In genomic region chr14:36968628-36969147, GRCm38 (mm10) we compare ENCODE assay signal across 8 mouse cellular contexts. TPM values are rescaled to one million over a fixed set of nuclear protein-coding genes. Genes with fewer than 3 reads are reported as not detected.
DNase-seq lines count a peak whose midpoint lies in the region; ATAC-seq and TF ChIP-seq lines count a peak whose summit lies in the region.

Gene Ccser2, minus strand, starts transcription at chr14:36968777.

- TF ChIP-seq CTCF in G1E (IDR thresholded peaks at IDR 0.05; ENCODE audit: low read depth, low read length), result no peak
- TF ChIP-seq CTCF in forebrain, postnatal 0 days (IDR thresholded peaks at IDR 0.05; ENCODE audit: low read depth), result no peak

- H3K4me2 ChIP-seq in forebrain, postnatal 0 days (ENCODE audit: low read depth), result peak within 1 kb of the TSS; percentile 58
- H3K4me2 ChIP-seq in lung, embryonic 15.5 days, result peak within 1 kb of the TSS; percentile 66

- H3K36me3 ChIP-seq in G1E (replicated peaks), result no peaks in the 10 kb centered on the region
- H3K36me3 ChIP-seq in forebrain, postnatal 0 days (ENCODE audit: insufficient read depth), result no peaks in the 10 kb centered on the region
- H3K36me3 ChIP-seq in lung, embryonic 15.5 days, result no peaks in the 10 kb centered on the region

- peak within 1 kb of the TSS; percentile 81 for H3K27ac ChIP-seq in forebrain, postnatal 0 days (ENCODE audit: low read depth, low read length)
- H3K27ac ChIP-seq in lung, embryonic 15.5 days, result peak within 1 kb of the TSS; percentile 85

- peak within 1 kb of the TSS; percentile 95 for H3K4me3 ChIP-seq in G1E (ENCODE audit: low read depth, low read length)
- H3K4me3 ChIP-seq in forebrain, postnatal 0 days (ENCODE audit: low read depth, low read length), result peak within 1 kb of the TSS; percentile 93
- H3K4me3 ChIP-seq in lung, embryonic 15.5 days, result peak within 1 kb of the TSS; percentile 85

- no peaks in the 10 kb centered on the region for H3K9me3 ChIP-seq in G1E (replicated peaks)
- no peaks in the 10 kb centered on the region for H3K9me3 ChIP-seq in forebrain, postnatal 0 days (ENCODE audit: low read length)
- no peaks in the 10 kb centered on the region for H3K9me3 ChIP-seq in lung, embryonic 15.5 days

- H3K4me1 ChIP-seq in G1E (ENCODE audit: insufficient read depth, low read depth, low read length), result peaks cover 17% of the 10 kb centered on the region
- peaks cover 6% of the 10 kb centered on the region; the same call in 1 of the 2 replicates for H3K4me1 ChIP-seq in forebrain, postnatal 0 days (ENCODE audit: insufficient read depth)
- H3K4me1 ChIP-seq in lung, embryonic 15.5 days, result peaks cover 4% of the 10 kb centered on the region

- under 1% methylated on average over 38 of the region's 39 CpGs for WGBS in forebrain, postnatal 0 days
- 1% methylated on average over 39 of the region's 39 CpGs for WGBS in lung, embryonic 15.5 days

- peak; percentile 83 for DNase-seq in G1E (ENCODE audit: low spot score)
- DNase-seq in cerebellum, adult 18-20 months, result peak; percentile 98 to 99
- DNase-seq in forebrain, postnatal 0 days, result peak; percentile 97
- peak; percentile 99 for DNase-seq in heart, postnatal 4 days
- DNase-seq in layer of hippocampus, adult 8-10 months (ENCODE audit: low spot score in 2 of 2), result peak; percentile 92 to 96
- peak; percentile 96 for DNase-seq in ovary, adult 18-20 months (ENCODE audit: low spot score)
- DNase-seq in thymus, postnatal 0 days (ENCODE audit: low spot score), result peak; percentile 95

- no peaks in the 10 kb centered on the region for H3K27me3 ChIP-seq in G1E (ENCODE audit: insufficient read depth, low read length)
- no peaks in the 10 kb centered on the region for H3K27me3 ChIP-seq in forebrain, postnatal 0 days (ENCODE audit: insufficient read depth, low read length)
- H3K27me3 ChIP-seq in lung, embryonic 15.5 days, result no peaks in the 10 kb centered on the region

- peak; percentile 90 for ATAC-seq in G1E (ENCODE audit: extremely low read depth, insufficient number of reproducible peaks, low FRiP score, poor library complexity, severe bottlenecking)
- peak; percentile 100 for ATAC-seq in forebrain, postnatal 0 days
- peak; percentile 100 for ATAC-seq in lung, embryonic 15.5 days (ENCODE audit: borderline replicate concordance, extremely low read depth, low FRiP score, low TSS enrichment)

- peak within 1 kb of the TSS; percentile 92 for H3K9ac ChIP-seq in forebrain, postnatal 0 days
- H3K9ac ChIP-seq in lung, embryonic 15.5 days, result peak within 1 kb of the TSS; percentile 86

RNA-seq across cellular contexts. Expression of gene Ccser2, which starts in this region (rescaled TPM):
- 15.0 and 16.9 TPM in 2 replicates for total RNA-seq in G1E (2014; fragmentation: Nextera tagmentation)
- 7.3 and 7.5 TPM in 2 replicates for total RNA-seq in G1E (2017)
- polyA plus RNA-seq in G1E (2012), result 0.53 and 0.55 TPM in 2 replicates
- total RNA-seq in forebrain, postnatal 0 days (2014; rRNA removed), result 88.8 and 98.3 TPM in 2 replicates
- polyA plus RNA-seq in forebrain, postnatal 0 days (2015; fragmentation: Nextera tagmentation; extraction: Ambion mirVana), result 73.1 and 101 TPM in 2 replicates
- 10 to 100 TPM; 95.0 to 96.6 TPM for total RNA-seq in heart, postnatal 4 days (2021)
- total RNA-seq in layer of hippocampus, adult 8-10 months (2022), result 10 to 100 TPM; 76.2 to 95.9 (median 85.0) TPM
- polyA plus RNA-seq in lung, embryonic 15.5 days (2015; fragmentation: Nextera tagmentation; extraction: Ambion mirVana), result 36.6 and 38.6 TPM in 2 replicates
- polyA plus RNA-seq in thymus, postnatal 0 days (2015; fragmentation: Nextera tagmentation; extraction: Ambion mirVana), result 29.1 and 31.0 TPM in 2 replicates

Comparison
In these comparisons a context has a peak if more than half of its experiments do, and no peak if none do; other contexts are left out.
1. Peak in every context shown above with its lines: DNase-seq, ATAC-seq, H3K4me3 ChIP-seq and H3K27ac ChIP-seq.
2. RNA of gene Ccser2 (polyA plus RNA-seq): 73.1 to 101 TPM in forebrain, postnatal 0 days, 36.6 to 38.6 TPM in lung, embryonic 15.5 days and 29.1 to 31.0 TPM in thymus, postnatal 0 days; 0.53 to 0.55 TPM in G1E; every median in the first group is over 10 times any median in the second.